Mouse (Mus musculus) kidney, postnatal 25 days (tissue): ENCODE measurements at regions not wholly inside any gene's neighbourhood (a gene's known extent, or its start where the extent isn't known, plus 50 kb on each side); places are given as distances from the start of the nearest gene placed in this dataset.

Experiments used
- DNase-seq, 2 experiments: peaks; one replicate each; pipeline ENCODE4 v3.0.0; 2021; ENCODE audit warnings: mixed read lengths in 2 of 2

GRCm38 (mm10) chr3:104712711-104713110, 68.1 kb upstream of the Ppm1j start:
- DNase-seq, result no peak

DNA sequence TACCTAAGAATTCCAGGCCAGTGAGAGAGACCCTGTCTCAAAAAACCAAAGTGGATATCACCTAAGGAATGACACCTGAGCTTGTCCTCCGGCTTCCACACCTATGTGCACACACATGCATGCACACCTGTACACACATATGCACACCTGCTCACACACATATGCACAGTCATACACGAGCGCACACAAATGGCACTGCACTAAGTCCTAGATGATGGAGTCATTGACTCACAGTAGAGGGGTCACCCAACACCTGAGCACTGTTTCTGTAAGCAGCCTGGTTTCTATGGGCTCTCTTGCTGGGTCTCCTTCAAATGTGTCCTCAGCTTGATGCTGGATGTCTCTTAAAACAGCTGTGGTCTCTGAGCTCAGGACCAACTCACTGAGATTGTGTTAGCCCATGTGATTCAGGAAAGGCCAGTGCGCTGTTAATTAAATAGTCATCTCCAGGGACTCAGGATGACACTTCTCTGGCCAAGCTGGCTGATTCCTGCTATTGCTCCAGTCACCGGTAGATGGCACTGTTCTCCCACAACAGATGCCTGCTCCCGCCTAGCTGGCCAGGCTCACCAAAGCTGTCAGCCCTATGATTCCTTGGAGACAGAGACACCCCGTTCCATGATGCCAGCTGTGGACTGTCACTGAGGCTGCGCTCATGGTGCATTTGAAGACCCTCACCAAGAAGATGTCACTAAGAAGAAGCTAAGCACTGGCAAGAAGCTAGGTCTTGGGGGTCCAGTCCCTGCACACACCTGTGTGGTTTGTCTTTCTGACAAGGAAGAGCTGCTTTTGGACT, 66.8 kb upstream of the Ppm1j start:
- DNase-seq, result peak; percentile 69 to 70

DNA sequence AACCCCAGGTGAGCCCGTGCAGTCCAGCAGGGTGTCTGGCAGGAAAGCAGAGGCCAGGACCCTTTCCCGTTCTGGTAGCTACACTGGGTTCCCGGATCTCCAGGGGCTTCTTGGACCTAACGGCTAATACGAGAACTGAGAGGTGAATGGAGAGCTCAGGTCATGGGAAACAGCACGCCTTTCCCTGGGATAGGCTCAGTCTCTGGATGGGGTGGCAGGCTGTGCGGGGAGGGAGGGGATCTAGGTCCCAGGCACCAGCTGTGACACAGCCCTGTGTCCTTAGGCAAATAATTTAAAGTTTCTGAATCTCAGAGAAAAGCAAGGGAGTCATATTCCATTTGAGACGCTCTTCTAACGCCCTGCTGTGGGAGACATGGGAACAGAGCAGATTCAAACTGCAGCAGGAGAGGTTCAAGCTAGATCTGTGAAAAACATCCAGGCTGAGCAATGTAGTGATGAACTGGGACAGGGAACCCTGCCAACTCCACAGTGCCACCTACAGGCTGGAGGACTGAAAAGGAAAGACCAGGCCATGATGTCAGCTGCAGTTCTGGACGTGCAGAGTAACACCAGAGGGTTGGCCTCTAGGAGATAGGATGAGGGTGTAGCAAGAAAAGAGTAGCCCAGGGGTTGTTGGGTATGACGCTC, 66.1 kb upstream of the Ppm1j start:
- peak in 1 of 2 experiments; percentile 59 for DNase-seq
